Mouse (Mus musculus): ENCODE measurements around the gene Mtch1. TPM values are rescaled to one million over a fixed set of nuclear protein-coding genes. Genes with fewer than 3 reads are reported as not detected.
A peak's percentile ranks its signal among the peaks of the same experiment; 100 is the strongest.
"Not testable (repeated sequence)": the region's sequence is repeated elsewhere in the genome, so short reads cannot be mapped to it uniquely, and the experiment has no call there.

Gene Mtch1
- polyA plus RNA-seq, 1 experiment from 2014 or later = 266 TPM

GRCm38 (mm10) chr17:29321765-29322602 lies 25.8 kb downstream of the Mtch1 start:
- Histone ChIP-seq H3K9me3 (replicated peaks; ENCODE audit: control insufficient read depth, low read length) (no peaks in the 10 kb centered on the region), H3K4me3 (ENCODE audit: low read depth, low read length) (peak overlapping the region; percentile 30), H3K4me2 (peak overlapping the region; percentile 56), H3K4me1 (ENCODE audit: control insufficient read depth, insufficient read depth, low read length) (peaks cover 22% of the 10 kb centered on the region), H3K9ac (ENCODE audit: low read depth, low read length) (0 out of 2 replicates have a peak overlapping the region, but pooled peaks have one; percentile 16), H3K36me3 (ENCODE audit: control insufficient read depth, insufficient read depth, low read length) (no peaks in the 10 kb centered on the region), H3K27ac (ENCODE audit: low read depth, low read length) (no peak overlapping the region), H3K27me3 (ENCODE audit: control insufficient read depth, insufficient read depth, low read length) (peaks cover 42% of the 10 kb centered on the region)
- no peak for ATAC-seq (replicated peaks; ENCODE audit: insufficient number of reproducible peaks, low FRiP score, low TSS enrichment)
- WGBS (ENCODE audit: insufficient replicate concordance) = 16% methylated on average over 41 of the region's 41 CpGs

DNA sequence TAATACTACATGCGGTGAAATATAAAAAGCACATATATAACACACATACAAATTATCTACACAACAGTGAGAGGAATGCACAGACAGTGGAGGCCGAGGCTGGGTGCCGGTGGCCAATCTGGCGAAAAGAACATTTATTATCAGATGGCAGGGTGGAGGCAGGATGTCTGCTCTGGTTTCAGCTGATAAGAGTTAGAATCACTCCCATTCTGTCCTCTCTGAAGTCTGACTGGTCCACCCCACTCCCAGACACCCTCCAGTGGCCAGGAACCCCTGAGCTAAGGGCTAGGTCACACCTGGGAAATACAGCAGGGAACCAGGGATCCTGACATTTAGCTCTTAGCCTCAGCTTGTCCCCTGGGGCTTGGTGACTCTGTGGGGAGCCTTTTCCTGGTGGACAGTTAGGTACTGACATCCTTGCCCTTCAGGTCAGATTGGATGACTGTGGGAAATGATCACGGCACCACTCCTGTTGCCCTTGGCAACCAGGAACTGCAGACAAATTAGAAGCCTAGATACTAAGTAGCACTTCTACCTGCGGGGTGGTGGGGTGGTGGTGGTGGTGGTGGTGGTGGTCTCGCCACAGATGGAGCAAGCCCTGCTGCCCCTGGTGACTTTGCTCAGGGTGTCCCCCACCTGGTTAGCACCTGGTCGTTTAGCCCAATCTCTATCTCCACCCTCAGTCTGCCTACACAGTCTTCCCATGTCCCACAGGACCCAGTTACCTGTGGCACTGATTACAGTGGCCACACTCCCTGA lies 27.7 kb downstream of the Mtch1 start:
- Histone ChIP-seq H3K9ac (ENCODE audit: low read depth, low read length) (0 out of 2 replicates have a peak overlapping the region, but pooled peaks have one; percentile 34), H3K27me3 (ENCODE audit: control insufficient read depth, insufficient read depth, low read length) (peaks cover 34% of the 10 kb centered on the region), H3K4me1 (ENCODE audit: control insufficient read depth, insufficient read depth, low read length) (peaks cover 13% of the 10 kb centered on the region), H3K27ac (ENCODE audit: low read depth, low read length) (no peak overlapping the region), H3K4me2 (no peak overlapping the region), H3K4me3 (ENCODE audit: low read depth, low read length) (no peak overlapping the region), H3K9me3 (replicated peaks; ENCODE audit: control insufficient read depth, low read length) (no peaks in the 10 kb centered on the region), H3K36me3 (ENCODE audit: control insufficient read depth, insufficient read depth, low read length) (no peaks in the 10 kb centered on the region)
- no peak for ATAC-seq (replicated peaks; ENCODE audit: insufficient number of reproducible peaks, low FRiP score, low TSS enrichment)
- WGBS (ENCODE audit: insufficient replicate concordance) = 41% methylated on average over 8 of the region's 8 CpGs

DNA sequence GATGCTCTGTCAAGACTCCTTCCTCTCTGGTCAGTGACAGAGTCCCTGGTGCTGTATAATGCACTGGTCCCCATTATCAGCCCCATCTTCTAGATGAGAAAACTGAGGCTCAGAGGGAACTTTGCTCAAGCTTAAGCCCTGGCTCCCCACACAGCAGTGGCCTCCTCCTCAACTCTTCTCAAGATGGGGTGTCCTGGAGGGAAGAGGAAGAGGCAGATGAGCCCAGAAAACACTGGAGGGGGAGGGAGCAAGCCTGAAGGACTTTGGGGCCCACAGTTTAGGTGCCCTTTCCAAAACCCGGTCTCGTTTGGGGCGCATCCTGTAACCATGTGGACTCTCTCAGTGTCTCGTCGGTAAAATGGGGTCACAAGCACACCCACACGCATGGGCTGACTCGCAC lies 28.3 kb downstream of the Mtch1 start:
- Histone ChIP-seq H3K4me1 (ENCODE audit: control insufficient read depth, insufficient read depth, low read length) (peaks cover 13% of the 10 kb centered on the region), H3K9ac (ENCODE audit: low read depth, low read length) (0 out of 2 replicates have a peak overlapping the region, but pooled peaks have one; percentile 28), H3K27me3 (ENCODE audit: control insufficient read depth, insufficient read depth, low read length) (peaks cover 34% of the 10 kb centered on the region), H3K36me3 (ENCODE audit: control insufficient read depth, insufficient read depth, low read length) (no peaks in the 10 kb centered on the region), H3K4me3 (ENCODE audit: low read depth, low read length) (no peak overlapping the region), H3K9me3 (replicated peaks; ENCODE audit: control insufficient read depth, low read length) (no peaks in the 10 kb centered on the region), H3K27ac (ENCODE audit: low read depth, low read length) (no peak overlapping the region), H3K4me2 (no peak overlapping the region; the same call in 1 of the 2 replicates)
- 75% methylated on average over 7 of the region's 7 CpGs for WGBS (ENCODE audit: insufficient replicate concordance)
- ATAC-seq (replicated peaks; ENCODE audit: insufficient number of reproducible peaks, low FRiP score, low TSS enrichment) = no peak

DNA sequence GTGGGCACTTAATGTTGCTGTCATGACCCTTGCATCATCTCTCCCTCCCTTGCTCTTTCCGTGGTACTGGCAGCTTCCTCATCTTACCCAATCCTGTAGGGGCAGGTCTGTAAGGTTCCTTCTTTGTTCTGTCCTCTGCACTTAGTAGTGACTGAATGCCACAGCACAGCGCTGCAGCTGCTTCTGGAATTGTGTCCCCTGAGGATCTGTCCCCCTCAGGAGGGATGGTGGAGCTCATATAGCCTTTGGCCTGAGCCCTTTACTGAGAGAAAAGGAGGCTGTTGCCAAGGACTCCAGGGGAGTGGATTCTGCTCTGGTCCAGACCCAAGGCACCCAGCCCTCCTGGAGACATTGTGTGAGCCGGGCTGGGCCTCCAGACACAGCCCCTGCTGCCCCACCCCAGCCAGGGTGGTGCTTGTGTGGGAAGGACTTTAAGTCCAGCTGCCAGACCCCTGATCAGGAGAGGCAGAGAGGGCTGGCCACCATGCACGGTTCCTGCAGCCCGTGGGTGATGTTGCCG lies 28.9 kb downstream of the Mtch1 start:
- Histone ChIP-seq H3K4me1 (ENCODE audit: control insufficient read depth, insufficient read depth, low read length) (peaks cover 13% of the 10 kb centered on the region), H3K27me3 (ENCODE audit: control insufficient read depth, insufficient read depth, low read length) (peaks cover 32% of the 10 kb centered on the region), H3K9ac (ENCODE audit: low read depth, low read length) (no peak overlapping the region), H3K36me3 (ENCODE audit: control insufficient read depth, insufficient read depth, low read length) (no peaks in the 10 kb centered on the region), H3K27ac (ENCODE audit: low read depth, low read length) (no peak overlapping the region), H3K4me3 (ENCODE audit: low read depth, low read length) (no peak overlapping the region), H3K4me2 (no peak overlapping the region; the same call in 1 of the 2 replicates), H3K9me3 (replicated peaks; ENCODE audit: control insufficient read depth, low read length) (no peaks in the 10 kb centered on the region)
- WGBS (ENCODE audit: insufficient replicate concordance) = 48% methylated on average over 6 of the region's 6 CpGs
- ATAC-seq (replicated peaks; ENCODE audit: insufficient number of reproducible peaks, low FRiP score, low TSS enrichment) = no peak

DNA sequence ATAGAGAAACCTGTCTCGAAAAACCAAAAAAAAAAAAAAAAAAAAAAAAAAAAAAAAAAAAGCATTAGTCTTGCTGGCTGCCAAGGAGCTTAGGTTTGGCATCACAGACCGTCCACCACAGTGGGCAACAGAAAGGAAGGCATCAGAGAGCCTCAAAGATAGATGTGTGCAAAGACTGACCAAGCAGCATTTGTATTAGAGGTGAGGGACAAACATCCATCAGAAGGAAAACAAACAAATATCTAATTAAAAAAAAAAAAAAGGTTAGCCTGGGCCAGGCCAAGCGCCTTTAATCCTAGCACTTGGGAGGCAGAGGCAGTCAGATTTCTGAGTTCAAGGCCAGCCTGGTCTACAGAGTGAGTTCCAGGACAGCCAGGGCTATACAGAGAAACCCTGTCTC lies 30.4 kb downstream of the Mtch1 start, which contains the start of gene Pi16:
TSS of gene Pi16 (plus strand) at position 301 of the 400 bp plus-strand sequence.
- H3K9ac ChIP-seq (ENCODE audit: low read depth, low read length); H3K27ac ChIP-seq (ENCODE audit: low read depth, low read length); H3K4me3 ChIP-seq (ENCODE audit: low read depth, low read length); H3K9me3 ChIP-seq (replicated peaks; ENCODE audit: control insufficient read depth, low read length); H3K36me3 ChIP-seq (ENCODE audit: control insufficient read depth, insufficient read depth, low read length); H3K4me2 ChIP-seq; ATAC-seq (replicated peaks; ENCODE audit: insufficient number of reproducible peaks, low FRiP score, low TSS enrichment): not testable (repeated sequence)
- 84% methylated on average over 3 of the region's 3 CpGs for WGBS (ENCODE audit: insufficient replicate concordance)
- H3K4me1 ChIP-seq (ENCODE audit: control insufficient read depth, insufficient read depth, low read length) = peaks cover 11% of the 10 kb centered on the region
- peaks cover 24% of the 10 kb centered on the region for H3K27me3 ChIP-seq (ENCODE audit: control insufficient read depth, insufficient read depth, low read length)

GRCm38 (mm10) chr17:29316891-29317290 lies 30.8 kb downstream of the Mtch1 start:
- ATAC-seq (replicated peaks; ENCODE audit: insufficient number of reproducible peaks, low FRiP score, low TSS enrichment) = no peak
- Histone ChIP-seq H3K4me1 (ENCODE audit: control insufficient read depth, insufficient read depth, low read length) (peaks cover 6% of the 10 kb centered on the region), H3K27me3 (ENCODE audit: control insufficient read depth, insufficient read depth, low read length) (peaks cover 20% of the 10 kb centered on the region), H3K27ac (ENCODE audit: low read depth, low read length) (no peak overlapping the region; the same call in 1 of the 2 replicates), H3K36me3 (ENCODE audit: control insufficient read depth, insufficient read depth, low read length) (no peaks in the 10 kb centered on the region), H3K9ac (ENCODE audit: low read depth, low read length) (no peak overlapping the region), H3K4me2 (no peak overlapping the region), H3K4me3 (ENCODE audit: low read depth, low read length) (no peak overlapping the region), H3K9me3 (replicated peaks; ENCODE audit: control insufficient read depth, low read length) (0 out of 2 replicates have a peak, but pooled peaks cover 2% of the 10 kb centered on the region)
- WGBS (ENCODE audit: insufficient replicate concordance) = 66% methylated on average over 3 of the region's 3 CpGs

- Histone ChIP-seq H3K4me2 (no peak overlapping the region), H3K4me1 (ENCODE audit: control insufficient read depth, insufficient read depth, low read length) (peaks cover 4% of the 10 kb centered on the region; the same call in 1 of the 2 replicates), H3K36me3 (ENCODE audit: control insufficient read depth, insufficient read depth, low read length) (no peaks in the 10 kb centered on the region), H3K4me3 (ENCODE audit: low read depth, low read length) (no peak overlapping the region), H3K27ac (ENCODE audit: low read depth, low read length) (peak overlapping the region; percentile 57), H3K9ac (ENCODE audit: low read depth, low read length) (peak overlapping the region; percentile 46; the same call in 1 of the 2 replicates), H3K9me3 (replicated peaks; ENCODE audit: control insufficient read depth, low read length) (0 out of 2 replicates have a peak, but pooled peaks cover 2% of the 10 kb centered on the region), H3K27me3 (ENCODE audit: control insufficient read depth, insufficient read depth, low read length) (peaks cover 9% of the 10 kb centered on the region)
- WGBS (ENCODE audit: insufficient replicate concordance) = 43% methylated on average over 9 of the region's 9 CpGs
- no peak for ATAC-seq (replicated peaks; ENCODE audit: insufficient number of reproducible peaks, low FRiP score, low TSS enrichment)
Observed at GRCm38 (mm10) chr17:29315672-29316465, 31.9 kb downstream of the Mtch1 start.

DNA sequence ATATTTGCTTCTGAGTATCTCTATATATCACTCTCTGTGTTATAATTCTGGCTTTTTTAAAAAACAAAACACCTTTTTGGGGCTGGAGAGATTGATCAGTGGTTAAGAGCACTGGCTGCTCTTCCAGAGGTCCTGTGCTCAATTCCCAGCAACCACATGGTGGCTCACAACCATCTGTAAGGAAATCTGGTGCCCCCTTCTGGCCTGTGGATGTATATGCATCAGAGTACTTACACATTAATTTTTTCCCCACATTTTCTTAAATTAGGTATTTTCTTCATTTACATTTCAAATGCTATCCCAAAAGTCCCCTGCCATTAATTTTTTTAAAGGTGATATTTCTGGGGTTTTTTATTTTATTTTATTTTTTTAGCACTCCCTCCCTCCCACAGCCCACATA lies 34.4 kb downstream of the Mtch1 start:
- Histone ChIP-seq H3K9me3 (replicated peaks; ENCODE audit: control insufficient read depth, low read length) (0 out of 2 replicates have a peak, but pooled peaks cover 2% of the 10 kb centered on the region), H3K4me2 (no peak overlapping the region), H3K27ac (ENCODE audit: low read depth, low read length) (no peak overlapping the region), H3K4me1 (ENCODE audit: control insufficient read depth, insufficient read depth, low read length) (no peaks in the 10 kb centered on the region), H3K9ac (ENCODE audit: low read depth, low read length) (no peak overlapping the region), H3K4me3 (ENCODE audit: low read depth, low read length) (no peak overlapping the region), H3K27me3 (ENCODE audit: control insufficient read depth, insufficient read depth, low read length) (no peaks in the 10 kb centered on the region), H3K36me3 (ENCODE audit: control insufficient read depth, insufficient read depth, low read length) (no peaks in the 10 kb centered on the region)
- ATAC-seq (replicated peaks; ENCODE audit: insufficient number of reproducible peaks, low FRiP score, low TSS enrichment) = no peak
